Mouse (Mus musculus) thymus, adult 2 months (tissue): Measurements from ENCODE around the gene Pold1.

Experiments
- CTCF ChIP-seq: fragments of 200-500 bp; IDR thresholded peaks from 2 replicates; pipeline ENCODE4 v1.5.1; 2012; ENCODE audit warnings: mild to moderate bottlenecking, control low read depth, low read length, moderate library complexity, borderline replicate concordance; ENCODE audit not compliant: control insufficient read depth, poor library complexity, insufficient read depth; ENCODE audit errors: extremely low read depth
- POLR2A ChIP-seq: fragments of 200-500 bp; IDR thresholded peaks from 2 replicates; pipeline ENCODE4 v1.6.1; 2012; ENCODE audit warnings: mild to moderate bottlenecking, low read length, control low read depth, moderate library complexity; ENCODE audit not compliant: control insufficient read depth, poor library complexity, insufficient read depth; ENCODE audit errors: extremely low read depth

DNA sequence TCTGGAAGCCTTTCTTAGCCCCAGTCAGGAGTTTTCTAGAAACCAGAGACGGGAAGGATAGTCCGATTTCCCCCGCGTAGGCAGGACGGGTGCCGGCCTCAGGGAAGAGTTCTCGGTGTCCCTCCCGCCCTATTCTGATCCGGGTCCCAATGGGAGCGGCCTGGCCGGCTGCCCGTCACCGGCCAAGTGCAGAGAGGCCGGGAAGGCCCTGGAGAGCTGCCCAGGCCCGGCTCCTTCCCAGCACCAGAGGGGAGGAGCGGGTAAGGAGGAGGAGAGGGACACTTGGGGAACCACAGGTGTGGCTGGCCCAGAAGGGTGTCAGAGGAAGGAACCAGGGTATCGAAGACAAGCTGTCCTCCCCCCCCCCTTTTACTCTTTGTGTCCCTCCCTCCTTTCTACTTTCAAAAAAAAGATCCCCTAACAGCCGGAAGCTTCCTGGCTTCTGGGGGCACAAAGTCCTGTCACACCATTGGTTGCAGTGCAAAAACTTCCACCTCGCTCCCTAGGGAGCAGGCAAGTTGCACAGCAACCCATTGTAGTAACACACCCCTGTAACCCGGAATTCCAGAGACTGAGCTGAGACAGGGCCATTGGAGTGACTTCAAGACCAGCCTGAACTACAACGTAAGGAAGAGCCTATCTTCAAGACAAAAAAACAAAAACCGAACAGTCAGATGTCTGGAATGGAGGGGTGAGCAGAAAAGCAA lies 23.4 kb downstream of the Pold1 start:
- TF ChIP-seq POLR2A (no peak), CTCF (no peak)
